Mouse (Mus musculus) WW6 (cell line): Measurements from ENCODE around the gene Zmynd12.

ENCODE experiments used
- DNase-seq: peaks from one replicate; pipeline ENCODE4 v3.0.0-alpha.2; 2013; ENCODE audit warnings: low read depth, low spot score

Zmynd12 gene

GRCm38 (mm10) chr4:119447786-119448185 is 25.2 kb downstream of the Zmynd12 start:
- DNase-seq = no peak

GRCm38 (mm10) chr4:119450436-119450835 is 27.8 kb downstream of the Zmynd12 start:
- DNase-seq = no peak

- no peak for DNase-seq
These were observed 30.5 kb downstream of the Zmynd12 start for GRCm38 (mm10) chr4:119453128-119453527.

- DNase-seq = no peak
These were observed 30.9 kb downstream of the Zmynd12 start for GRCm38 (mm10) chr4:119453533-119453932.

GRCm38 (mm10) chr4:119460296-119460695 is 37.7 kb downstream of the Zmynd12 start:
- DNase-seq = no peak

- DNase-seq = no peak
These were observed 38.1 kb downstream of the Zmynd12 start for GRCm38 (mm10) chr4:119460728-119461141.

- no peak for DNase-seq
These were observed 39.8 kb downstream of the Zmynd12 start for GRCm38 (mm10) chr4:119462457-119462856.

- DNase-seq = no peak
These were observed 40.5 kb downstream of the Zmynd12 start for GRCm38 (mm10) chr4:119462858-119463755.

- no peak for DNase-seq
These were observed 41.3 kb downstream of the Zmynd12 start for GRCm38 (mm10) chr4:119463756-119464419.

- no peak for DNase-seq
These were observed 43.2 kb downstream of the Zmynd12 start for GRCm38 (mm10) chr4:119465841-119466240.

- DNase-seq = no peak
These were observed 45.2 kb downstream of the Zmynd12 start for GRCm38 (mm10) chr4:119467720-119468380.

- no peak for DNase-seq
These were observed 49.9 kb downstream of the Zmynd12 start for GRCm38 (mm10) chr4:119472545-119472944.

- DNase-seq = no peak
These were observed 50.5 kb downstream of the Zmynd12 start for GRCm38 (mm10) chr4:119473150-119473549.

GRCm38 (mm10) chr4:119483051-119483450 is 60.4 kb downstream of the Zmynd12 start:
- no peak for DNase-seq

- DNase-seq = no peak
These were observed 62.3 kb downstream of the Zmynd12 start for GRCm38 (mm10) chr4:119484882-119485281.

- no peak for DNase-seq
These were observed 67.1 kb downstream of the Zmynd12 start for GRCm38 (mm10) chr4:119489666-119490065.

- DNase-seq = no peak
These were observed 68.2 kb downstream of the Zmynd12 start for GRCm38 (mm10) chr4:119490806-119491205.

GRCm38 (mm10) chr4:119492291-119492932 is 69.8 kb downstream of the Zmynd12 start, which contains the start of gene Rimkla:
TSS of gene Rimkla (minus strand) at chr4:119492628.
- no peak for DNase-seq

GRCm38 (mm10) chr4:119492933-119493327 is 70.3 kb downstream of the Zmynd12 start:
- DNase-seq = no peak

GRCm38 (mm10) chr4:119498319-119498848 is 75.8 kb downstream of the Zmynd12 start:
- no peak for DNase-seq

GRCm38 (mm10) chr4:119511591-119511990 is 89.0 kb downstream of the Zmynd12 start:
- DNase-seq = no peak
